Mouse (Mus musculus) liver, embryonic 14.5 days (tissue): Measurements from ENCODE around the gene Polk.

ENCODE experiments used
- CTCF ChIP-seq: IDR thresholded peaks from 2 replicates; pipeline ENCODE4 v1.5.1; 2016; ENCODE audit warnings: antibody characterized with exemption, low read depth, control low read depth
- EP300 ChIP-seq: IDR thresholded peaks from 2 replicates; pipeline ENCODE4 v1.6.1; 2016; ENCODE audit warnings: antibody characterized with exemption, low read depth

DNA sequence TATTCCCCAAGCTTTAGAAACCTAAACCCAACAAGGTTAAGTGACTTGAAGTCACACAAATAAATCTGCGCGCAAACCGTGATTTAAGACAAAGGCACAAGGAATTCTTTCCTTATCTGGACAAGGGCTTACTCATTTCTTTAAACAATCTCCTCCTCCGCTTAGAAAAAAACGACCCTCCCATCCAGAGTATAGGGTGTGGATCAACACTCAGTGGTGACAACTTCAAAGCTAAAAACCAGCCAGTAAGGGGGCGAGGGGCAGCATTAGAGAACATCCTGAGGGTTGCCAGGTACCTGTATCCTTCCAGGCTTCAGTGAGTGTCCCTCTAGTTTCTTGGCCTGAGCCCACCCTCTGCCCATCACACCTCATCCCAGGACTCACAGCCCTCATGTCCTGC is 71.8 kb downstream of the Polk start:
- TF ChIP-seq EP300 (no peak), CTCF (no peak)
